Mouse (Mus musculus): Measurements from ENCODE around the gene Wnt9a. TPM values are rescaled to one million over a fixed set of nuclear protein-coding genes. Genes with fewer than 3 reads are reported as not detected.
"Not testable (repeated sequence)": the region's sequence is repeated elsewhere in the genome, so short reads cannot be mapped to it uniquely, and the experiment has no call there.

Wnt9a gene
- polyA plus RNA-seq, 1 experiment, result 1.8 TPM

DNA sequence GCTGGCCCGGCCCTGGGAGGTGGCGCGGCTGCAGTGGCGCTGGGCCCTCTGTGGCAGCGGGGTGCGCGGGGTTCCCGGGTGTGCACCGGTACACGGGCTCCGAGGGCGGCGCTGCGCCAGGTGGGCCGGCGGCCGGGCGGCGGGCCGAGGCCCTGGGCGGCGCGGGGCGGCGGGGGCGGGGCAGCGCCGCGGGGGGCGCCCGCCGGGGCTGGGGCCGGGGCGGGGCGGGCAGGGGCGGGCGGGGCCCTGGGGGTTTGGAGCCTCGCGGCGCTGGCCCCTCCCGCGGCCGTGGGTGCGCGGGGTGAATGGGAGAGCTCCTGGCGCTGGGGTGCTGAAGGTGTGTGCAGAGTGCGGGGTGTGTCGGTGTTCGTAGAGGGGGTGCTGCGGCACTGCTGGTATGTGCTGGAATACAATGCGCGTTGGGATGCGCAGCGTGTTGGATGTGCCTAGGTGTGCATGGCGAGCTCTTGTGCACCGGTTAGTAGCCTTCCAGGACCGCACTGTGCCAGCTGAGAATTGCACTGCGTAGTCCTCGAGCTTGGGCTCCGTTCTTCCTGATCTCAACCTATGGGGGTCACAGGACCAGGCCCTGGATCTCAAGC, 15.9 kb upstream of the Wnt9a start, which contains the start of gene Wnt3a:
Gene Wnt3a, minus strand, starts transcription at position 51 of the 602 bp plus-strand sequence.
- no peaks in the 10 kb centered on the region for H3K79me2 ChIP-seq (ENCODE audit: control insufficient read depth, insufficient read depth)
- no peak for TF ChIP-seq CEBPB (IDR thresholded peaks at IDR 0.05; ENCODE audit: low read depth)
- H3ac ChIP-seq (ENCODE audit: control insufficient read depth, insufficient read length, low read depth), result no peak within 1 kb of the TSS
- no peak within 1 kb of the TSS for H3K4me3 ChIP-seq (ENCODE audit: insufficient read depth, poor library complexity, severe bottlenecking)
- peaks cover 63% of the 10 kb centered on the region for H3K27me3 ChIP-seq (ENCODE audit: control insufficient read depth, insufficient read depth, insufficient read length)
- no peaks in the 10 kb centered on the region for H3K36me3 ChIP-seq (ENCODE audit: control insufficient read depth, insufficient read depth)
- H3K79me3 ChIP-seq (ENCODE audit: low read depth), result no peaks in the 10 kb centered on the region

DNA sequence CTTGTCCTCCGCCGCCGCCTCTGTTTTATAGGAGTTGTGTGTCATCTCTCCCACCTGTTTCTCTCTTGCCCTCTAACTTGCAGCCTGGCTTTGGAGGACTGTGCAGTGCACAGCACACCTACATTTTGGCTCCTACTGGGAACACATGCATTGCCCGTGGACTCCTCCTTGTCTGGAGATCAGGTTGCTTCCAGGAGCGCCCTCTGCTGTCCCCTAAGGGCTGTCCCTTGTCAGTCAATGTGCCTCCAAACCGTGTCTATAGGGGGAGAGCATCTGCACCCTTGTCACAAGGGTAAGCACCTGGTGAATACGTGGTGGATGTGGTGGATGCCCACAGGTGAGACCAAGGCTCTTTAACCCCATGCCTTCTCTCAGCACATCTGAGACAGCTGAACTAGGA, 13.1 kb upstream of the Wnt9a start:
- no peak overlapping the region for H3ac ChIP-seq (ENCODE audit: control insufficient read depth, insufficient read length, low read depth)
- peaks cover 51% of the 10 kb centered on the region for H3K27me3 ChIP-seq (ENCODE audit: control insufficient read depth, insufficient read depth, insufficient read length)
- no peaks in the 10 kb centered on the region for H3K79me3 ChIP-seq (ENCODE audit: low read depth)
- no peaks in the 10 kb centered on the region for H3K36me3 ChIP-seq (ENCODE audit: control insufficient read depth, insufficient read depth)
- no peak overlapping the region for H3K4me3 ChIP-seq (ENCODE audit: insufficient read depth, poor library complexity, severe bottlenecking)
- TF ChIP-seq CEBPB (IDR thresholded peaks at IDR 0.05; ENCODE audit: low read depth), result no peak
- TF ChIP-seq FOSL1 (IDR thresholded peaks at IDR 0.05; ENCODE audit: insufficient read depth, low read length, poor library complexity, severe bottlenecking), result no peak
- peak; percentile 50 for TF ChIP-seq CTCF (IDR thresholded peaks at IDR 0.05; ENCODE audit: control insufficient read depth, insufficient read depth, insufficient read length)
- peak; percentile 22 for TF ChIP-seq MYOD1 (IDR thresholded peaks at IDR 0.05; ENCODE audit: control insufficient read depth, insufficient read length, low read depth)
- TF ChIP-seq MYOG (IDR thresholded peaks at IDR 0.05; ENCODE audit: control insufficient read depth, extremely low read depth, insufficient read length), result no peak
- no peaks in the 10 kb centered on the region for H3K79me2 ChIP-seq (ENCODE audit: control insufficient read depth, insufficient read depth)

DNA sequence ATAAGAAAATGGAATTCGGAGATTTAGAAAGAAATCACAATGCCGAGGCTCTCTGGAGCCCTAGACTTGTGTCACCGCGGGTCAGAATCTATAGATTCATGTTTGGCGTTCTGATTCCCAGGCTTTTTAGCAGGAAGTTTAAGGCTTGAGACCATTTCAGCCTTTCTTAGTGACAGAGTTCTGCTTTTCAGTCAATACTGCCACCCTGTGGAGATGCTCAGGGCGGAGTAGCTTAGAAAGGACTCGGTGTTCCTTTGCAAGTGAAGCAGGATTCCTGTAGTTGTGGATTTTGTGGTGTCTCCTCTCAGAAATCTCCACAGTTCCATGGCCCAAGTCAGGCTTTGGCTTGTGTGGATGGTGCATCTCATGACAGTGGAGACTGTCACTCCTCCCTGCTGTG, 8.8 kb upstream of the Wnt9a start:
- no peaks in the 10 kb centered on the region for H3K79me3 ChIP-seq (ENCODE audit: low read depth)
- H3K4me3 ChIP-seq (ENCODE audit: insufficient read depth, poor library complexity, severe bottlenecking), result no peak overlapping the region
- no peaks in the 10 kb centered on the region for H3K79me2 ChIP-seq (ENCODE audit: control insufficient read depth, insufficient read depth)
- no peak for TF ChIP-seq USF1 (IDR thresholded peaks at IDR 0.05; ENCODE audit: low read depth)
- no peak for TF ChIP-seq FOSL1 (IDR thresholded peaks at IDR 0.05; ENCODE audit: insufficient read depth, low read length, poor library complexity, severe bottlenecking)
- TF ChIP-seq MYOG (IDR thresholded peaks at IDR 0.05; ENCODE audit: control insufficient read depth, extremely low read depth, insufficient read length), result no peak
- TF ChIP-seq MYOD1 (IDR thresholded peaks at IDR 0.05; ENCODE audit: control insufficient read depth, insufficient read length, low read depth), result no peak
- no peak for TF ChIP-seq MAX (IDR thresholded peaks at IDR 0.05)
- no peak for TF ChIP-seq CTCF (IDR thresholded peaks at IDR 0.05; ENCODE audit: control insufficient read depth, insufficient read depth, insufficient read length)
- TF ChIP-seq CEBPB (IDR thresholded peaks at IDR 0.05; ENCODE audit: low read depth), result no peak
- peaks cover 22% of the 10 kb centered on the region for H3K27me3 ChIP-seq (ENCODE audit: control insufficient read depth, insufficient read depth, insufficient read length)
- no peaks in the 10 kb centered on the region for H3K36me3 ChIP-seq (ENCODE audit: control insufficient read depth, insufficient read depth)
- no peak overlapping the region for H3ac ChIP-seq (ENCODE audit: control insufficient read depth, insufficient read length, low read depth)

DNA sequence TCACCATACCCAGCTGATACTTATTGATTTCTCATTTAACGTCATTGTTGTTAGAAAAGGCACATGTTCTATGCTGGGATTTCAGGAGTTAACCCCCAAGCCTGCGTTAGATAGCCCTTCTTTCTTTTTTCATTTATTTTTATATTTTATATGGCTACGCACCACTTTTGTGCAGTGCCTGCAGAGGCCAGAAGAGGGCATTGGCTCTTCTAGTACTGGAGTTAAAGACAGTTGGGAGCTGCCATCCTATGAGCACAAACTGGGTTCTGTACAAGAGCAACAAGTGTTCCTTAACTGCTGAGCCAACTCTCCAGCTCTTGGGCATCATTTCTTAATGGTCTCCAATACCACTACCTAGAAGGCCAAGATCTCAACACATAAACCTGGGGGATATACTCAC, 6.5 kb upstream of the Wnt9a start:
- Histone ChIP-seq H3ac (ENCODE audit: control insufficient read depth, insufficient read length, low read depth) (no peak overlapping the region), H3K79me3 (ENCODE audit: low read depth) (no peaks in the 10 kb centered on the region), H3K79me2 (ENCODE audit: control insufficient read depth, insufficient read depth) (no peaks in the 10 kb centered on the region), H3K4me3 (ENCODE audit: insufficient read depth, poor library complexity, severe bottlenecking) (no peak overlapping the region), H3K36me3 (ENCODE audit: control insufficient read depth, insufficient read depth) (no peaks in the 10 kb centered on the region), H3K27me3 (ENCODE audit: control insufficient read depth, insufficient read depth, insufficient read length) (peaks cover 25% of the 10 kb centered on the region)
- TF ChIP-seq CTCF (IDR thresholded peaks at IDR 0.05; ENCODE audit: control insufficient read depth, insufficient read depth, insufficient read length) (peak; percentile 1), MYOD1 (IDR thresholded peaks at IDR 0.05; ENCODE audit: control insufficient read depth, insufficient read length, low read depth) (no peak)

DNA sequence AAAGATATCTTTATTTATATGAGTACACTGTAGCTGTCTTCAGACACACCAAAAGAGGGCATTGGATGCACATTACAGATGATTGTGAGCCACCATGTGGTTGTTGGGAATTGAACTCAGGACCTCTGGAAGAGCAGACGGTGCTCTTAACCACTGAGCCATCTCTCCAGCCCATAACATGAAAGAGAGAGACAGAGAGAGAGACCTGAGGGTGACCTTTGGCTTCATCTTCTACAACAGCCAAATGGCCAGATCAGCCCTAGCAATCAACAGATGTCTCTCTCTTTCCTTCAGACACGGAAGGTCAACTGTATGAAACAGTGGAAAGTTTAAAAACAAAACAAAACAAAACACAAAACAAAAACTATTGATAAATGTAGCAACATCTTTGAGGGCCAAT, 5.7 kb upstream of the Wnt9a start:
- not testable (repeated sequence) for H3K79me2 ChIP-seq (ENCODE audit: control insufficient read depth, insufficient read depth); H3ac ChIP-seq (ENCODE audit: control insufficient read depth, insufficient read length, low read depth); H3K79me3 ChIP-seq (ENCODE audit: low read depth); H3K36me3 ChIP-seq (ENCODE audit: control insufficient read depth, insufficient read depth); H3K4me3 ChIP-seq (ENCODE audit: insufficient read depth, poor library complexity, severe bottlenecking)
- H3K27me3 ChIP-seq (ENCODE audit: control insufficient read depth, insufficient read depth, insufficient read length), result peaks cover 25% of the 10 kb centered on the region

DNA sequence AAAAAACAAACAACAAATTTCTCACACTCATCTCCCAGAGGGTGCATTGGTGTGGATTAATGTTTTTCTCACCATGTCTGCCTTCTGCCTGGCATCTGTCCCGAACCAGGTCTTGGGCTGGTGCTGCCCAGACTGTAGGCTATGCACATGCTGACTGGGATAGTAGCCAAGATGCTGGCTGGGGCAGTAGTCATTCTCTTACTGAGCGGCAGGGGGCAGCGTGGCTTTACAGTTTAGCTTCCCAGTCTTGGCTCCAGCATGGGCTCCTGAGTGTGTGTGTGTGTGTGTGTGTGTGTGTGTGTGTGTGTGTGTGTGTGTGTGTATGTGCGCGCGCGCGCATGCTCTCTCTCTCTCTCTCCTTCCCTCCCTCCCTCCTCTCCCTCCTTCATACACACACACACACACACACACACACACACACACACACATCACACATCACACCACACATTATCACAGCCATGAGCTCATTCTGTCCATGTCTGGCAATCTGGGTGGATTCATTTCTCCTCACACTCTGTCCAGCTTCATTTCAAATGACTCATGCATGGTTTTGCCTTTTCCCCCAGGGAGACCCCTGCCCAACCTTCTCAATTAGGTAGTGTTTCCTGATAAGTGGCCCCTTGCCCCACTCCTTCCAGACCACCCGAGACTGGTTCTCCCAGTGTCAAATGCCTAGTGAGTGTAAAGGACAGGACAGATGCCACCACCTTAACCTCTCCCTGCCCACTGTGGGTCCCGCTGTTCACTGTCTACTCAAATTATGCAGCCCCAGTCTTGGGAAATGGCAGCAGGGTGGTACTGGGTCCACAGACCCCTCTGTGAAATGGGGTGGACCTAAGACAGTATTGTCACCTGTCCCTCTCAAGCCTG, 3.8 kb upstream of the Wnt9a start:
- no peaks in the 10 kb centered on the region for H3K36me3 ChIP-seq (ENCODE audit: control insufficient read depth, insufficient read depth)
- H3K79me2 ChIP-seq (ENCODE audit: control insufficient read depth, insufficient read depth), result no peaks in the 10 kb centered on the region
- H3K79me3 ChIP-seq (ENCODE audit: low read depth), result no peaks in the 10 kb centered on the region
- no peak overlapping the region for H3ac ChIP-seq (ENCODE audit: control insufficient read depth, insufficient read length, low read depth)
- TF ChIP-seq CTCF (IDR thresholded peaks at IDR 0.05; ENCODE audit: control insufficient read depth, insufficient read depth, insufficient read length), result peak; percentile 60
- no peak for TF ChIP-seq MYOD1 (IDR thresholded peaks at IDR 0.05; ENCODE audit: control insufficient read depth, insufficient read length, low read depth)
- no peak overlapping the region for H3K4me3 ChIP-seq (ENCODE audit: insufficient read depth, poor library complexity, severe bottlenecking)
- H3K27me3 ChIP-seq (ENCODE audit: control insufficient read depth, insufficient read depth, insufficient read length), result peaks cover 22% of the 10 kb centered on the region

Measured in C2C12 (cell line).